Mouse (Mus musculus) left cerebral cortex, postnatal 36 days (tissue): Measurements from ENCODE around the gene Khdrbs1. TPM values are rescaled to one million over a fixed set of nuclear protein-coding genes. Genes with fewer than 3 reads are reported as not detected.

Experiments used
- DNase-seq, 2 experiments: peaks; one replicate each; pipeline ENCODE4 v3.0.0; 2021 to 2022; ENCODE audit warnings: low spot score in 2 of 2, mixed read lengths in 1 of 2
- intact Hi-C: fragments of 180-260 bp; cut with DNase I; formaldehyde crosslinking; loops from one replicate; pipeline ENCODE4 v1.15.1; 2025
- microRNA-seq: library from miRNA; unstranded; fragments of <30 nt; microRNA quantifications from one replicate; pipeline ENCODE4 v1.2.0, GENCODE M21; 2022
- total RNA-seq, 2 experiments: library from RNA; stranded (reverse); gene quantifications; 2 replicates each; pipeline ENCODE4 v1.2.3; 2021

Gene Khdrbs1
- total RNA-seq, 2 experiments from 2014 or later: 85.2 to 94.1 TPM

DNA sequence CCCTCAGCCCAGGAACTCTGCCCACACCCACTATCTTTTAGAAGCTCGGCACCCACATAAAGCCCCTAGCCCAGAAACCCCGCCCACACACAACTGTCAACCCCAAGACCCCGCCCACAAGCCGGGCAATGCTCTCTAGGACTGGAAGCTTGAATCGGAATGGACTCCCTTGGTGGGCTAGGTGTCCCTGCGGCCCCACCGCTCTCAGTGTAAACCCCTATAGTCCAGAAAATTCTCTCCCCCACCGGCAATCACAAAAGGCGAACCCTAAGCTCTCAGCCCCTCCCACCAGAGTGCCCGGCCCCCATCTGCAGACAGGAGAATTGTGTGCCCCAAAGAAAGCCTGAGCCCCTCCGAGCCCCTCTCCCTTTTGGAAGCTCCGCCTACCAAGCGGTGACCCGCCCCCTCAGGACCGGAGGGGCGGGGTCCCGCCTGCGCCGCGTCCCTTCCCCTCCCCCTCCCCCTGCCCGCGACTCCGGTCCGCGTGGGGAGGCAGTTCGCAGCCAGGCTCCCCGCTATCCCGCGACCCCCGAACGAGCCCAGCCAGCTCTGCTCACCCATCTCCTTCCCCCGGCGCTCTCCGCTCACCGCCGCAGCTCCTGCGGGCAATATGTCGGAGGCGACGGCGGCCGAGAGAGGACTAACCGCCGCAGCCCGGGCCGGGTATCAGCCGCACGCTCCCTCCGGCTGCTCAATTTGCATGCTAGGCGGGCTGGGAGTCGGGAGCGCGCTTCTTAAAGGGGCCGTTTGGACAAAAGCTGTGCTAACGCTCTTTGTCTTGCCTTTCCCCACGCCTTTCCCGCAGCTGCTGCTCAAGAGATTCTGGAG lies 45.7 kb downstream of the Khdrbs1 start, which contains the start of gene Tmem39b:
TSS of gene Tmem39b (minus strand) at position 681 of the 828 bp plus-strand sequence.
- peak; percentile 93 to 94 for DNase-seq
- intact Hi-C loops: loop anchor here (5.0 to 10.0 kb wide), 2 partner anchors 126 to 388 kb away; no protein-coding TSS in a partner anchor

DNA sequence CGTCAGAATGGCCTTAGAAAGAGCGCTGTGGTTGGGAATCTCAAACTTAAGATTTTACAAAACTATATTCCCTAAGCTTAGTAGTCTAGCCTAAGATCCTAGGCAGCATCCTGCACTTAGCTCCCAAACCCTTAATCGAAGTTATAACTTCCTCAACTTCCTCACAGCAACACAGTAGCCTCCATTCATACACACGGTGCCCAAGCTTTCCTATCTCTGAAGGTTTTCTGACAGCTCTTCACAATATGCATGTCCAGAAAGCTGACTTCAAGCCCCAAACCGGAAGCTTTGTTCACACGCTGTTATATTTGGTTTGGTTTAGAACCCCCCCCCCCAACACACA lies 46.3 kb downstream of the Khdrbs1 start:
- no peak for DNase-seq
- intact Hi-C loops: loop anchor here (5.0 to 10.0 kb wide), 2 partner anchors 127 to 389 kb away; no protein-coding TSS in a partner anchor

DNA sequence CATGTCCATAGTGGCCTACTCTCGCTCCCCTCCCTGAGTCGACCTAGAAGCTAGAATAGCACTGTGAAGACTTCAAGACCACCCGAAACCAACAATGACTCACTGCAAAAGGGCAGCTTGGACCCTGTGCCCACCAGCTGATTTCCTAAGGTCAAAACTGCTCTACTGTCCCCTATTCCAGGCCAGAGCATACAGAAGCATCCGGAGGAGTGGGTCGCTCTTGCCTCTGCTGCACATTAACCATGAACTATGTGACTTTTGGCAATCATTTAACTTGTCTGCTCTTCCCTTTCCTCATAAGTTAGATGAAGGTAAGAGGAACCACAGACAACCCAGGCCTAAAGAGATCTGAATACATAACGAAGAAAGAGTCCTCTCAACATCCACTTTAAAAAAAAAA lies 57.6 kb downstream of the Khdrbs1 start:
- intact Hi-C loops: no loop called here
- no peak for DNase-seq

- intact Hi-C loops: no loop called here
- DNase-seq: no peak
These were observed 58.1 kb downstream of the Khdrbs1 start for GRCm38 (mm10) chr4:129683901-129684493.

- intact Hi-C loops: no loop called here
These were observed 60.3 kb downstream of the Khdrbs1 start for GRCm38 (mm10) chr4:129681837-129682236.

DNA sequence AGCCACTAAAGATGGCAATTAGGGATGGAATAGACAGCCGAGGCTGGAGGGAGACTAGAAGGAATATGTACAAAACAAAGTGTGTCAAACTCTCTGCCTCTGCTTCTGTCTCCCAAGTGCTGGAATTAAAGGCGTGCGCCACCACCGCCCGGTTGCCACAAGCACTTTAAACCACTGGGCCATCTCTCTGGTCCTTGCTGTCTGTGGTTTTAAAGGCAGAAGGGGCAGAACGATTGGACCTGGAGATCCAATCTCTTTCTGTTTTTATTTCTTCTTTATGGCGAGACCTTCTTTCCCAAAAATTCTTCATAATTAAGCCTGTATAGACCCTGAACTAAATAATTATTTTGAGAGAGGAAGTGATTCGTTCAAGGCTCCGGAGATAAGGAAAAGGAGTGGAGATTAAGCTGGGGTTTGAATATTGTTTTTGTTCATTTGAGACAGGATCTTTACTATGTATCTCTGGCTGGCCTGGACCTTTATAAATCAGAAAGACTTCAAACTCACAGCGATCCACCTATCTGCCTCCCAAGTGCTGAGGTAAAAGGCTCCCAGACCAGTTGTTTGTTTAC lies 69.1 kb downstream of the Khdrbs1 start:
- intact Hi-C loops: no loop called here
- no peak for DNase-seq

More at GRCm38 (mm10) chr4:129681837-129682236, 60.3 kb downstream of the Khdrbs1 start:
- no peak for DNase-seq

DNA sequence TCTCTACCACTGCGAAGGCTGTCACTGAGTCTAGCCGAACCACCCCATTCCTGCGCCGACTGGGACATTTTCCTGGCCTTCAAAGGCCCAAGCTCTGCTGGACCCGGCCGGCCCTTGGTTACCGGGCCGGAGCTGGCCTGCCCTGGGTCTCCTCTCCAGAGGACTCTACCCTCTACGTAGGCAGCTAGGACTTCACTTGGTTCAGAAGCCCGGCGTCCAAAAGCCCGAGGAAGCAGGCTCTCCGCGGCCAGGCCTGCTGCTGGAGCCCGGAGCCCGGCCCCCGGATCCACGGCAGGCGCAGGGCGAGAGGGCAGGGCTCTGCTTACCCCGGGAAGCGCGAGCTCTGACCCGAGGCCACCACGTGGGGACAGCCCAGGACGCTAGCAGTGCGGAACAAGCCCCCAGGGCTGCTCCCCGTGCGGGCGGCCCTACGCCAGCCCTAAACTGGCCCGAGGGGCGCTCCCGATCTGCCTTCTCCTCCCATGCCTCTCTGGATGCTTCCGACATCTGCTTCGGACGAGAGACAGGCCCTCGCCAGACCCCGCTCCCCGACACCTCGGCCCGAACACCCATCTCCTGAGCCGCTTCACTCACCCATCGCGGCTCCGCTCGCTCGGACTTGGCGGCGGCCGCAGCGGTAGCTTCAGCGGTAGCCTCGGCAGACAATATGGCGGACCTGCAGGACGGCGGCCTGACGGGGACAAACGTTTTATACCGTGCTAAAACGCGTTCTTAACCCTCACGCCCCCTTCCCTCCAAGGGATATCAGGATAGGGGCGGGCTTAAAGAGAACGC lies 69.8 kb downstream of the Khdrbs1 start, which contains the start of gene Kpna6:
TSS of gene Kpna6 (minus strand) at position 685 of the 795 bp plus-strand sequence.
- intact Hi-C loops: no loop called here
- DNase-seq: peak; percentile 95

GRCm38 (mm10) chr4:129671491-129672082 lies 70.5 kb downstream of the Khdrbs1 start:
- no peak for DNase-seq
- intact Hi-C loops: no loop called here

DNA sequence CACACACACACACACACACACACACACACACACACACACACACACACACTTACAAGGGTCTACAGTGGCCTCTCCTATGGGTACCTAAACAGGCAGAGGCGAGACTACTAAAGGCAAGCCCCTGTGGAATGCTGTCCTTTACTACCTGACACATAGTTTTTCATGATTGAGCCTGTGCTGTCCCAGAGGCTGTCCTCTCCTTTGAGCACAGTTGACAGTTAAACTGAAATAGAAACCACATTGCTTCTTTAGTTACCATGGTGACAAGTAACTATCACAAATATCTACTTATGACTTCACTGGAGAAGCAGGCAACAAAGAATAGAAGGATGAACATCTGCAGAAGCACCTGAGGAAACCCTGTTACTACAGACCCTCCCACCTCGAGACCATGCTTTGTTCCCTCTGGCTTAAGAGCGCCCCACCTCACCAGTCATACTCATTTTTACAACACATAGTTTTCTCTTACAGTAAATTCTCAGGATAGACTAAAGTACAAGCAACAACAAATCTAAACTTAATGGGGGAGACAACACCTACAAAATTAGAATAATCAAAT lies 79.8 kb downstream of the Khdrbs1 start:
- no peak for DNase-seq
- intact Hi-C loops: no loop called here

GRCm38 (mm10) chr4:129661584-129661983 lies 80.5 kb downstream of the Khdrbs1 start:
- intact Hi-C loops: no loop called here
- DNase-seq: no peak

DNA sequence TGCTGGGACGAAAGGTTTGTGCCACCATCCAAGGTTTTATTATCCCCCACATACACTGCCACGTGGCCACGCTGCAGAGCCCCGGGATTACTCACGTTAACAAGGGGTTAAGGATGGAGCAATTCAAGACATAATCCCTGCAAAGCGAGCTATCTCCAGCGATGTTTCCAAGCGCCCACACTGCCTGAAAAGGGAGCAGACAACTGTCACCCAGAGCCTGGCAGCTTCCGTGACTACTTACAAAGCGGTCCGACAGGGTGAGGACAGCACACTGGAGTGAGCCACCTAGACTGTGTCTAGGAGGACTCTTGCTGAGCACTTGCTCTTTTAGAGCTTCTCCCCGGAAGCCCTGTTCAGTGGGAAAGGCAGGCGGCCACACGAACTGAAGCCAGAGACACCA lies 87.3 kb downstream of the Khdrbs1 start:
- intact Hi-C loops: no loop called here
- DNase-seq: no peak

Small RNA genes lying within 50 kb of the gene (microRNA-seq; reads per million reads assigned to microRNA genes)
- gene Gm28017 (not detected), gene Mir7016 (4.6 reads per million, percentile 14 among the genes with 10 or more reads in this experiment)

Other genes starting within 250 kb of the Khdrbs1 start
- gene Marcksl1, start 228.7 kb downstream of the Khdrbs1 start, total RNA-seq: 100 to 1,000 TPM; 150 to 174 TPM
- 10 to 100 TPM; 27.0 to 27.4 TPM for gene Hdac1, start 199.6 kb downstream of the Khdrbs1 start, total RNA-seq
- 1 to 10 TPM; 2.1 to 2.6 TPM for gene Lck, start 168.7 kb downstream of the Khdrbs1 start, total RNA-seq
- gene Fam167b, start 163.8 kb downstream of the Khdrbs1 start, total RNA-seq: not detected
- gene Eif3i, start 141.7 kb downstream of the Khdrbs1 start, total RNA-seq: 100 to 1,000 TPM; 121 to 140 TPM
- gene Tmem234, start 141.6 kb downstream of the Khdrbs1 start, total RNA-seq: 10 to 100 TPM; 92.2 to 93.7 TPM
- 1 to 10 TPM; 2.9 to 7.7 TPM for gene Dcdc2b, start 128.0 kb downstream of the Khdrbs1 start, total RNA-seq
- gene Iqcc, start 123.2 kb downstream of the Khdrbs1 start, total RNA-seq: 10 to 100 TPM; 27.5 to 36.2 TPM
- gene Ccdc28b, start 118.4 kb downstream of the Khdrbs1 start, total RNA-seq: 10 to 100 TPM; 53.7 to 60.8 TPM
- 10 to 100 TPM; 40.2 to 45.3 TPM for gene Txlna, start 101.2 kb downstream of the Khdrbs1 start, total RNA-seq
- 100 to 1,000 TPM in 1 of 2 experiments, 10 to 100 TPM in 1; 93.3 to 101 TPM for gene Kpna6, start 69.5 kb downstream of the Khdrbs1 start, total RNA-seq
- 10 to 100 TPM; 10.3 to 18.0 TPM for gene Tmem39b, start 45.5 kb downstream of the Khdrbs1 start, total RNA-seq
- 100 to 1,000 TPM; 119 to 127 TPM for gene Ptp4a2, start 68.9 kb upstream of the Khdrbs1 start, total RNA-seq
- under 1 TPM; 0.22 to 0.48 TPM for gene Spocd1, start 186.9 kb upstream of the Khdrbs1 start, total RNA-seq
- gene Adgrb2, start 242.6 kb upstream of the Khdrbs1 start, total RNA-seq: 100 to 1,000 TPM; 401 TPM